12 mouse cellular contexts compared by ENCODE assay signal in genomic region chr1:151891194-151891593, GRCm38 (mm10).
DNase-seq lines count a peak whose midpoint lies in the region; ATAC-seq and TF ChIP-seq lines count a peak whose summit lies in the region.
"Had no signal": no experiment of that assay in that cellular context is flagged by ENCODE, and none has a peak within 500 bp of the region (broad histone marks: within the 10 kb centered on the region; RNA-seq: fewer than 3 reads in every experiment).

No protein-coding gene starts in this region.

- ATAC-seq in limb, embryonic 12.5 days (ENCODE audit: insufficient number of reproducible peaks, insufficient read depth, low FRiP score, low TSS enrichment, low read depth), result no peak
- no peak; the same call in 1 of the 2 replicates for ATAC-seq in intestine, embryonic 16.5 days
- ATAC-seq in stomach, embryonic 15.5 days (ENCODE audit: insufficient read depth, low FRiP score, low read depth), result no peak
- ATAC-seq in midbrain, postnatal 0 days (ENCODE audit: low FRiP score), result no peak
- ATAC-seq in midbrain, embryonic 11.5 days (ENCODE audit: low FRiP score), result no peak

- H3K4me2 ChIP-seq in limb, embryonic 12.5 days, result no peak overlapping the region
- no peak overlapping the region for H3K4me2 ChIP-seq in intestine, embryonic 16.5 days (ENCODE audit: low read depth, low read length)
- no peak overlapping the region for H3K4me2 ChIP-seq in stomach, embryonic 15.5 days
- no peak overlapping the region for H3K4me2 ChIP-seq in midbrain, postnatal 0 days (ENCODE audit: low read depth, low read length, poor library complexity, severe bottlenecking)
- no peak overlapping the region for H3K4me2 ChIP-seq in midbrain, embryonic 11.5 days

- H3K4me3 ChIP-seq in gastrocnemius, adult 2 months, result no peak overlapping the region
- H3K4me3 ChIP-seq in limb, embryonic 12.5 days (replicated peaks), result no peak overlapping the region
- H3K4me3 ChIP-seq in limb, embryonic 10.5 days, result no peak overlapping the region
- no peak overlapping the region for H3K4me3 ChIP-seq in intestine, embryonic 16.5 days (ENCODE audit: low read length)
- H3K4me3 ChIP-seq in stomach, embryonic 15.5 days (replicated peaks), result no peak overlapping the region
- no peak overlapping the region for H3K4me3 ChIP-seq in midbrain, postnatal 0 days (ENCODE audit: low read depth, low read length)
- no peak overlapping the region for H3K4me3 ChIP-seq in midbrain, embryonic 11.5 days (ENCODE audit: low read depth, low read length)
- H3K4me3 ChIP-seq: megakaryocyte, embryonic 14.5 days had no signal

- WGBS in limb, embryonic 12.5 days, result 70% methylated on average over 9 of the region's 9 CpGs
- 93% methylated on average over 9 of the region's 9 CpGs for WGBS in limb, embryonic 10.5 days
- 51% methylated on average over 9 of the region's 9 CpGs for WGBS in intestine, embryonic 16.5 days
- 43% methylated on average over 9 of the region's 9 CpGs for WGBS in stomach, embryonic 15.5 days
- WGBS in midbrain, postnatal 0 days, result 90% methylated on average over 9 of the region's 9 CpGs
- 90% methylated on average over 9 of the region's 9 CpGs for WGBS in midbrain, embryonic 11.5 days

- H3K4me1 ChIP-seq in limb, embryonic 12.5 days (replicated peaks), result peaks cover 27% of the 10 kb centered on the region
- H3K4me1 ChIP-seq in limb, embryonic 10.5 days, result peaks cover 3% of the 10 kb centered on the region; the same call in 1 of the 2 replicates
- peaks cover 22% of the 10 kb centered on the region for H3K4me1 ChIP-seq in intestine, embryonic 16.5 days (ENCODE audit: control insufficient read depth, insufficient read depth, low read length)
- peaks cover 8% of the 10 kb centered on the region for H3K4me1 ChIP-seq in stomach, embryonic 15.5 days
- H3K4me1 ChIP-seq in midbrain, postnatal 0 days (ENCODE audit: insufficient read depth, low read length), result 0 out of 2 replicates have a peak, but pooled peaks cover 7% of the 10 kb centered on the region
- no peaks in the 10 kb centered on the region for H3K4me1 ChIP-seq in midbrain, embryonic 11.5 days (ENCODE audit: control insufficient read depth, insufficient read depth, low read length)

- no peak overlapping the region for H3K9ac ChIP-seq in limb, embryonic 12.5 days (replicated peaks)
- H3K9ac ChIP-seq in intestine, embryonic 16.5 days (ENCODE audit: low read depth, low read length), result no peak overlapping the region
- H3K9ac ChIP-seq in stomach, embryonic 15.5 days, result no peak overlapping the region
- H3K9ac ChIP-seq in midbrain, postnatal 0 days (replicated peaks; ENCODE audit: low read length, poor library complexity, severe bottlenecking), result no peak overlapping the region
- no peak overlapping the region for H3K9ac ChIP-seq in midbrain, embryonic 11.5 days (ENCODE audit: low read length)

- H3K27me3 ChIP-seq in limb, embryonic 12.5 days, result no peaks in the 10 kb centered on the region
- H3K27me3 ChIP-seq in limb, embryonic 10.5 days (ENCODE audit: low read depth, poor library complexity, severe bottlenecking), result no peaks in the 10 kb centered on the region
- no peaks in the 10 kb centered on the region for H3K27me3 ChIP-seq in intestine, embryonic 16.5 days (replicated peaks; ENCODE audit: control insufficient read depth, insufficient read depth, low read length)
- H3K27me3 ChIP-seq in stomach, embryonic 15.5 days (replicated peaks), result no peaks in the 10 kb centered on the region
- H3K27me3 ChIP-seq in midbrain, postnatal 0 days (ENCODE audit: insufficient read depth, low read length), result no peaks in the 10 kb centered on the region
- H3K27me3 ChIP-seq in midbrain, embryonic 11.5 days (ENCODE audit: control insufficient read depth, insufficient read depth, low read length), result no peaks in the 10 kb centered on the region

- peak overlapping the region; percentile 93 for H3K27ac ChIP-seq in gastrocnemius, adult 2 months
- H3K27ac ChIP-seq in limb, embryonic 12.5 days, result peak overlapping the region; percentile 94
- H3K27ac ChIP-seq in limb, embryonic 10.5 days, result no peak overlapping the region
- H3K27ac ChIP-seq in intestine, embryonic 16.5 days (ENCODE audit: low read length), result peak overlapping the region; percentile 28
- H3K27ac ChIP-seq in stomach, embryonic 15.5 days, result peak overlapping the region; percentile 65
- no peak overlapping the region for H3K27ac ChIP-seq in midbrain, postnatal 0 days (ENCODE audit: low read depth, low read length)
- no peak overlapping the region for H3K27ac ChIP-seq in midbrain, embryonic 11.5 days (ENCODE audit: low read depth, low read length)

- no peaks in the 10 kb centered on the region for H3K36me3 ChIP-seq in limb, embryonic 12.5 days
- no peaks in the 10 kb centered on the region for H3K36me3 ChIP-seq in limb, embryonic 10.5 days
- H3K36me3 ChIP-seq in intestine, embryonic 16.5 days (ENCODE audit: control insufficient read depth, insufficient read depth, low read length), result no peaks in the 10 kb centered on the region
- H3K36me3 ChIP-seq in stomach, embryonic 15.5 days, result no peaks in the 10 kb centered on the region
- H3K36me3 ChIP-seq in midbrain, postnatal 0 days (ENCODE audit: insufficient read depth, low read length), result no peaks in the 10 kb centered on the region
- no peaks in the 10 kb centered on the region for H3K36me3 ChIP-seq in midbrain, embryonic 11.5 days (ENCODE audit: control insufficient read depth, insufficient read depth, low read length)

- no peak for TF ChIP-seq CTCF in gastrocnemius, adult 2 months (IDR thresholded peaks at IDR 0.05)
- no peak for TF ChIP-seq CTCF in midbrain, postnatal 0 days (IDR thresholded peaks at IDR 0.05)

- DNase-seq in gastrocnemius, adult 2 months, result no peak
- no peak for DNase-seq in gastrocnemius, adult 18-20 months (ENCODE audit: low spot score)
- DNase-seq in limb, embryonic 10.5 days (ENCODE audit: low spot score), result no peak
- no peak for DNase-seq in midbrain, postnatal 0 days (ENCODE audit: low spot score)
- no peak for DNase-seq in midbrain, embryonic 11.5 days (ENCODE audit: low spot score, missing footprints)
- DNase-seq: cerebellum, adult 9-11 months; heart, postnatal 10 days; thymus, postnatal 4 days had no signal

- intact Hi-C loops in gastrocnemius, adult 2 months (cut with DNase I), result loop anchor here (5.0 kb wide), 1 partner anchor 56 kb away; no protein-coding TSS in a partner anchor

- no peaks in the 10 kb centered on the region for H3K9me3 ChIP-seq in limb, embryonic 12.5 days
- no peaks in the 10 kb centered on the region for H3K9me3 ChIP-seq in limb, embryonic 10.5 days (replicated peaks)
- no peaks in the 10 kb centered on the region for H3K9me3 ChIP-seq in intestine, embryonic 16.5 days (ENCODE audit: control insufficient read depth, low read length)
- no peaks in the 10 kb centered on the region for H3K9me3 ChIP-seq in stomach, embryonic 15.5 days
- no peaks in the 10 kb centered on the region for H3K9me3 ChIP-seq in midbrain, postnatal 0 days (ENCODE audit: low read length)
- no peaks in the 10 kb centered on the region for H3K9me3 ChIP-seq in midbrain, embryonic 11.5 days (ENCODE audit: control insufficient read depth, low read length)
- H3K9me3 ChIP-seq: megakaryocyte, embryonic 14.5 days had no signal

Comparison
In these comparisons a context has a peak if more than half of its experiments do, and no peak if none do; other contexts are left out.
1. H3K27ac ChIP-seq: peak in gastrocnemius, adult 2 months (single experiment), limb, embryonic 12.5 days (single experiment), intestine, embryonic 16.5 days (single experiment) and stomach, embryonic 15.5 days (single experiment); none in limb, embryonic 10.5 days (single experiment), midbrain, postnatal 0 days (single experiment) and midbrain, embryonic 11.5 days (single experiment).